Mouse (Mus musculus) midbrain, embryonic 13.5 days (tissue): ENCODE data around the gene Dnah10. TPM values are rescaled to one million over a fixed set of nuclear protein-coding genes. Genes with fewer than 3 reads are reported as not detected.
A peak's percentile ranks its signal among the peaks of the same experiment; 100 is the strongest.

ENCODE experiments used
- ATAC-seq: fragments of 200-750 bp; cut with Nextera tagmentation; 2 replicates; pipeline ENCODE4 v1.8.0; 2017; ENCODE audit warnings: mild to moderate bottlenecking, moderate TSS enrichment, moderate library complexity
- H3K27ac ChIP-seq: fragments of 300-500 bp; sonication (generic); 2 replicates; pipeline ENCODE4 v1.5.1; 2015; ENCODE audit warnings: inconsistent platforms, mild to moderate bottlenecking, moderate library complexity
- H3K27me3 ChIP-seq: fragments of 300-500 bp; sonication (generic); 2 replicates; pipeline ENCODE4 v1.6.1; 2015; ENCODE audit warnings: mild to moderate bottlenecking, inconsistent platforms
- H3K36me3 ChIP-seq: fragments of 300-500 bp; sonication (generic); 2 replicates; pipeline ENCODE4 v1.6.1; 2015; ENCODE audit warnings: mild to moderate bottlenecking, inconsistent platforms
- H3K4me1 ChIP-seq: fragments of 300-500 bp; sonication (generic); replicated peaks from 2 replicates; pipeline ENCODE4 v1.6.1; 2015; ENCODE audit warnings: inconsistent platforms
- H3K4me2 ChIP-seq: fragments of 300-500 bp; sonication (generic); replicated peaks from 2 replicates; pipeline ENCODE4 v1.6.1; 2015; ENCODE audit warnings: moderate library complexity, mild to moderate bottlenecking, inconsistent platforms
- H3K4me3 ChIP-seq: fragments of 300-500 bp; sonication (generic); replicated peaks from 2 replicates; pipeline ENCODE4 v1.5.1; 2015; ENCODE audit warnings: mild to moderate bottlenecking, inconsistent platforms
- H3K9ac ChIP-seq: fragments of 300-500 bp; sonication (generic); replicated peaks from 2 replicates; pipeline ENCODE4 v1.6.1; 2015; ENCODE audit warnings: mild to moderate bottlenecking, inconsistent platforms
- H3K9me3 ChIP-seq: fragments of 300-500 bp; sonication (generic); 2 replicates; pipeline ENCODE4 v1.6.1; 2016; ENCODE audit warnings: mild to moderate bottlenecking, inconsistent platforms
- WGBS: fragments of 180-500 bp; shearing (Covaris S2); methylation state at CpG from one replicate; pipeline ENCODE4 v1.1.7; 2015; 5-methylcytosine and 5-hydroxymethylcytosine counted together
- polyA plus RNA-seq: library from polyadenylated mRNA; unstranded; fragments of >200 nt; fragmentation: Nextera tagmentation; extraction: Ambion mirVana; gene quantifications from 2 replicates; pipeline ENCODE4 v1.2.1, GENCODE M21; 2015

Dnah10 gene
- polyA plus RNA-seq, 1 experiment from 2014 or later, result 0.13 TPM

- Histone ChIP-seq H3K4me2 (no peak overlapping the region), H3K9me3 (no peaks in the 10 kb centered on the region), H3K4me1 (no peaks in the 10 kb centered on the region), H3K27me3 (no peaks in the 10 kb centered on the region), H3K36me3 (no peaks in the 10 kb centered on the region), H3K9ac (no peak overlapping the region), H3K4me3 (no peak overlapping the region), H3K27ac (no peak overlapping the region)
- 89% methylated on average over 15 of the region's 15 CpGs for WGBS
- no peak for ATAC-seq
Measured at GRCm38 (mm10) chr5:124817050-124817449, 92.2 kb downstream of the Dnah10 start.

GRCm38 (mm10) chr5:124822128-124822894 lies 97.4 kb downstream of the Dnah10 start:
- H3K4me1 ChIP-seq, result no peaks in the 10 kb centered on the region
- H3K9ac ChIP-seq, result no peak overlapping the region
- H3K36me3 ChIP-seq, result no peaks in the 10 kb centered on the region
- no peaks in the 10 kb centered on the region for H3K27me3 ChIP-seq
- no peak overlapping the region for H3K4me3 ChIP-seq
- 88% methylated on average over 18 of the region's 18 CpGs for WGBS
- H3K4me2 ChIP-seq, result no peak overlapping the region
- H3K9me3 ChIP-seq, result no peaks in the 10 kb centered on the region
- H3K27ac ChIP-seq, result no peak overlapping the region
- ATAC-seq, result no peak

DNA sequence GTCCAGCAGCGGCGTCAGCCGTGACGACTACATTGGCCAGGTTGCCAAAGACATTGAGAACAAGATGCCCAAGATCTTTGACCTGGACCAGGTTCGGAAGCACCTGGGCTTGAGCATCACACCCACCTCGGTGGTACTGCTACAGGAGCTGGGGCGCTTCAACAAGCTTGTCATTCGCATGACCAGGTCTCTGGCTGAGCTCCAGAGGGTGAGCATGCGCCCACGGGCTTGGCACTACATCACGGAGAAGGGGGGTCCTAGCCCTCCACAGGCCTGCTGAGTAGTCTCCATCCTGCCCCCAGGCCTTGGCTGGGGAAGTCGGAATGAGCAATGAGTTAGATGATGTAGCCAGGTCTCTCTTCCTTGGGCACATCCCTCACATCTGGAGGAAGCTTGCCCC lies 105.4 kb downstream of the Dnah10 start:
- WGBS, result 96% methylated on average over 12 of the region's 12 CpGs
- Histone ChIP-seq H3K9ac (no peak overlapping the region), H3K27me3 (no peaks in the 10 kb centered on the region), H3K4me3 (no peak overlapping the region), H3K27ac (no peak overlapping the region), H3K9me3 (no peaks in the 10 kb centered on the region), H3K4me1 (no peaks in the 10 kb centered on the region), H3K4me2 (no peak overlapping the region), H3K36me3 (peaks cover 25% of the 10 kb centered on the region)
- ATAC-seq, result no peak

DNA sequence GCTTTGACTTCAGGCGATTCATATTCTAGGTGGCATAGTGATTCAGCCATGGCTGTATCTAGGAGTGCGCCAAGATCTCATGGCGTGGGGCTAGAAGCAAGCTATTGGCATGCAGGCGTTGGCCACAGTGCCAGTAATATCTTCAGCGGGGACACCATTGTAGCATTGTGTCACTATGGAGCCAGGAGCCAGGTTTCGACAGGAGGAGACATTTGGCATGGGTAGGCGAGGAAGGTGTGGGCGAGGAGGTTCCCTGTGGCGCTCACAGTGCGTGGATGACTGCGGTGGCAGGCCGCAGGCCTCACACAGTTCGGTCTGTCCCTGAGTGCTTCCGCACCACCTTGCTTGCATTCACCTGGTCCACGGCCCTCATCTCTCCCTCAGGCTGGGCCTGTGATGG lies 110.3 kb downstream of the Dnah10 start:
- Histone ChIP-seq H3K9me3 (no peaks in the 10 kb centered on the region), H3K27me3 (no peaks in the 10 kb centered on the region), H3K4me1 (no peaks in the 10 kb centered on the region), H3K27ac (no peak overlapping the region), H3K4me3 (no peak overlapping the region), H3K9ac (no peak overlapping the region), H3K36me3 (peaks cover 65% of the 10 kb centered on the region), H3K4me2 (no peak overlapping the region)
- ATAC-seq, result no peak
- 96% methylated on average over 15 of the region's 15 CpGs for WGBS

DNA sequence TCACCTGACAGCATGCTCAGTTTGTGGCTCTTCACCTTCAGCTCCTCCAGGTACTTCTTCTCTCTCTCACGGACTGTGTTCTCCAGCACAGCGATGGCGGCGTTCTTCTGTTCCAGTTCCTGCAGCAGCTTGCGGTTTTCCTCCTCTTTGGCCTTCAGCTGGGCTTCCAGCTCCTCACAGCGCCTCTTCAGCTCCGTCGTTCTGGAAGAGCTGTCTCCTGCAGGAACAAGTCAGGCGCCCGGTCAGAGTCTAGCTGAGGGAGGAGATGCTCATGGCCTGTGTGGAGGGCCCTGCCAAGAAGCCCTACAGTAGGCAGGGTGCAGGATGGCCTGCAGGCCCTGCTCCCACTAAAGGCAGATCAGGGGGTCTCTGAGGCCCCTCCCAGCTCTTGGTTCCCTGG lies 111.2 kb downstream of the Dnah10 start:
- ATAC-seq, result no peak
- 92% methylated on average over 10 of the region's 10 CpGs for WGBS

GRCm38 (mm10) chr5:124836621-124837020 lies 111.7 kb downstream of the Dnah10 start:
- WGBS, result 83% methylated on average over 4 of the region's 4 CpGs
- Histone ChIP-seq H3K27ac (no peak overlapping the region), H3K36me3 (peaks cover 65% of the 10 kb centered on the region), H3K9me3 (no peaks in the 10 kb centered on the region), H3K4me3 (no peak overlapping the region), H3K9ac (no peak overlapping the region), H3K4me2 (no peak overlapping the region), H3K4me1 (peaks cover 5% of the 10 kb centered on the region; the same call in 1 of the 2 replicates), H3K27me3 (no peaks in the 10 kb centered on the region)
- no peak for ATAC-seq

More for the DNA sequence above, 111.2 kb downstream of the Dnah10 start:
- no peak overlapping the region for H3K9ac ChIP-seq
- no peaks in the 10 kb centered on the region for H3K9me3 ChIP-seq
- H3K27ac ChIP-seq, result no peak overlapping the region
- no peak overlapping the region for H3K4me3 ChIP-seq
- peaks cover 5% of the 10 kb centered on the region; the same call in 1 of the 2 replicates for H3K4me1 ChIP-seq
- H3K27me3 ChIP-seq, result no peaks in the 10 kb centered on the region
- H3K36me3 ChIP-seq, result peaks cover 65% of the 10 kb centered on the region
- no peak overlapping the region for H3K4me2 ChIP-seq

GRCm38 (mm10) chr5:124840202-124840601 lies 115.3 kb downstream of the Dnah10 start:
- Histone ChIP-seq H3K27me3 (no peaks in the 10 kb centered on the region), H3K9ac (no peak overlapping the region), H3K9me3 (no peaks in the 10 kb centered on the region), H3K4me2 (no peak overlapping the region), H3K4me1 (peaks cover 24% of the 10 kb centered on the region), H3K36me3 (peaks cover 42% of the 10 kb centered on the region), H3K4me3 (no peak overlapping the region), H3K27ac (no peak overlapping the region)
- 81% methylated on average over 7 of the region's 7 CpGs for WGBS
- no peak for ATAC-seq

GRCm38 (mm10) chr5:124840669-124841068 lies 115.8 kb downstream of the Dnah10 start:
- Histone ChIP-seq H3K4me2 (no peak overlapping the region), H3K9ac (no peak overlapping the region), H3K27ac (no peak overlapping the region), H3K27me3 (no peaks in the 10 kb centered on the region), H3K36me3 (peaks cover 38% of the 10 kb centered on the region), H3K9me3 (no peaks in the 10 kb centered on the region), H3K4me3 (no peak overlapping the region), H3K4me1 (peaks cover 25% of the 10 kb centered on the region)
- ATAC-seq, result no peak
- WGBS, result 66% methylated on average over 2 of the region's 2 CpGs

- no peaks in the 10 kb centered on the region for H3K9me3 ChIP-seq
- 76% methylated on average over 8 of the region's 8 CpGs for WGBS
- H3K27ac ChIP-seq, result 0 out of 2 replicates have a peak overlapping the region, but pooled peaks have one; percentile 8
- peaks cover 25% of the 10 kb centered on the region for H3K4me1 ChIP-seq
- no peak for ATAC-seq
- H3K4me3 ChIP-seq, result no peak overlapping the region
- peaks cover 12% of the 10 kb centered on the region for H3K36me3 ChIP-seq
- H3K9ac ChIP-seq, result no peak overlapping the region
- H3K27me3 ChIP-seq, result no peaks in the 10 kb centered on the region
- no peak overlapping the region for H3K4me2 ChIP-seq
Measured at GRCm38 (mm10) chr5:124843386-124843785, 118.5 kb downstream of the Dnah10 start.

- Histone ChIP-seq H3K4me1 (peaks cover 25% of the 10 kb centered on the region), H3K4me3 (no peak overlapping the region), H3K4me2 (no peak overlapping the region), H3K27me3 (no peaks in the 10 kb centered on the region), H3K36me3 (no peaks in the 10 kb centered on the region), H3K27ac (no peak overlapping the region), H3K9ac (no peak overlapping the region), H3K9me3 (no peaks in the 10 kb centered on the region)
- WGBS, result 78% methylated on average over 4 of the region's 4 CpGs
- no peak for ATAC-seq
Measured at GRCm38 (mm10) chr5:124844929-124845328, 120.0 kb downstream of the Dnah10 start.

DNA sequence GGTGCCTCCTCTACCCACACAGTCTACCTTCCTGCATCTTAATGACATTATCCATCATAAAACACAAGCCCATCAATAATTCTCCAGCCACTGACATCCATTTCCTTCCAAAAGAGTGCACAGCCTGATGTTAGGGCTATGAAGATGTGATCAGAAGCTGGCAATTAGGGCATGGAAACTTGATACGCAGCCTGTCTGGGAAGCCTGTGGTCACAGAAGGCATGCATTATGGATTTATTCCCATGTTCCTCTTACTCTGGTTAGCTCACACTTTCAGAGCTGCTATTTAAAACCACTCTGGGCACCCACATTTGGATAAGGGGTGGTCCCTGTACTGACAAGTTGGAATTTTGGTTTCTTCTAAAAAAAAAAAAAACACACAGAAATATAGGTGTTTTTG lies 122.1 kb downstream of the Dnah10 start:
- H3K27me3 ChIP-seq, result no peaks in the 10 kb centered on the region
- H3K4me3 ChIP-seq, result no peak overlapping the region
- ATAC-seq, result no peak
- H3K9me3 ChIP-seq, result no peaks in the 10 kb centered on the region
- WGBS, result 79% methylated on average over 1 of the region's 1 CpGs
- H3K27ac ChIP-seq, result no peak overlapping the region
- no peak overlapping the region for H3K4me2 ChIP-seq
- no peaks in the 10 kb centered on the region for H3K36me3 ChIP-seq
- peaks cover 23% of the 10 kb centered on the region for H3K4me1 ChIP-seq
- H3K9ac ChIP-seq, result no peak overlapping the region; the same call in 1 of the 2 replicates

DNA sequence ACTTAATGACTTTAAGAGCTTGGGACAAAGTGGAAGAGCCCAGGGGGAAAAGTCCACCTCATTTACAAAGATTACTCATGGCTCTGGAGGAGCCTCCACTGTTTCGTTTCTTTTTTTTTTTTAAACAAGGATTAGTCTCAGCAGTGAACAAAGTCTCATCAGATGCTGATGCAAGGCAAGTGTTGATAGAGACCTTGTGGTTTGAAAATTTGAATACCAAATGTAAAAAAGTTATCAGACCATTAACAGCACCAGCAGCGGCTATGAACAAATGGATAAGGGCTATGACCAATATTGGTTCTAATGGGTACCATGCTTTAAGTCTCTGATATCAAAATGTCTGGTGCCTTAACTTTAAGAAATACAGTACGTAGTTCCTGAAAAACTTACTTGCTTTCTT lies 124.1 kb downstream of the Dnah10 start:
- Histone ChIP-seq H3K4me1 (peaks cover 12% of the 10 kb centered on the region; the same call in 1 of the 2 replicates), H3K9ac (no peak overlapping the region), H3K36me3 (no peaks in the 10 kb centered on the region), H3K9me3 (no peaks in the 10 kb centered on the region), H3K27ac (no peak overlapping the region), H3K4me2 (no peak overlapping the region), H3K27me3 (no peaks in the 10 kb centered on the region), H3K4me3 (no peak overlapping the region)
- 67% methylated on average over 3 of the region's 3 CpGs for WGBS
- ATAC-seq, result no peak

- Histone ChIP-seq H3K4me2 (no peak overlapping the region), H3K36me3 (no peaks in the 10 kb centered on the region), H3K4me3 (no peak overlapping the region), H3K9me3 (no peaks in the 10 kb centered on the region), H3K27me3 (no peaks in the 10 kb centered on the region), H3K4me1 (peaks cover 6% of the 10 kb centered on the region; the same call in 1 of the 2 replicates), H3K27ac (no peak overlapping the region), H3K9ac (no peak overlapping the region)
- ATAC-seq, result no peak
- WGBS, result 47% methylated on average over 4 of the region's 4 CpGs
Measured at GRCm38 (mm10) chr5:124851572-124851971, 126.7 kb downstream of the Dnah10 start.
